Mouse (Mus musculus): ENCODE measurements around the gene Syce1.
A peak's percentile ranks its signal among the peaks of the same experiment; 100 is the strongest.
"Not testable (repeated sequence)": the region's sequence is repeated elsewhere in the genome, so short reads cannot be mapped to it uniquely, and the experiment has no call there.

The Syce1 gene

DNA sequence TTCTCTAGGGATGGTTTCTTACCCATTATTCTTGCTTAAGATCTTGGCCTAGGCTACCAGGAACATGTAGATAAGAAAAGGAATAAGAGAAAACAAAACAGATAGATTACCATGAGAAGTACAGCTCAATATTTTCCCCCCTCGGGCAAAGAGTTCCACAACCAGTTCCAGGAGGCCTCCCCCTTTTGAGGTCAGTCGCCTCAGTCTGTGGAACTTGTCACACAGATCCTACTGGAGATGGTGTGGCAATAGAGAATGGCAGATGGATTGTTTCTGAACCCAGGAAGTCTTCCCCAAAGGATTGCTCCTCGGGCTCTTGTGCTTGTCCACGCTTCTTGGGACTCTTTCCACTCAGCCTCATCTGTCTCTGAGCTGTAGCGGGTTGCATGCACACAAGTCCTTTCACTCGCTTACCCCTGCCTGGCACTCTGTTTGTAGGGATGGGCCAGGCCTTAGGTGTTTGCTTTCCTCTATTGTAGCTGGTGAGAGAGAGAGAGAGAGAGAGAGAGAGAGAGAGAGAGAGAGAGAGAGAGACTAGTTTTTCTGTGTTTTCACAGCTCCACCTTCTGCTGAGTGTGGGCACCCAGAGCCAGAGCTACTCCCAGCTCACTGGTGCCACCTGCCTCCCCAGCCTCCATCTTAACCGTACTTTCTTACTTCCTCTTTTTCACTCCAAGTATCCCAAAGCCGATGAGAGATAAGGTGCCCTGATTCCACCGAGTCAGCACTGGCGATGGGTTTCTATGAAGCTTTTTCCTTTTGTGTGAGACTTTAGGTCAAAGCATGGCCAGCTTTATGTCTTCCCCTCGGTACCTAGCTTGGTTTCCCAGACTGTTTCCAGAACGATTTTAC is 21.5 kb downstream of the Syce1 start:
- DNase-seq (ENCODE audit: low spot score), result no peak

DNA sequence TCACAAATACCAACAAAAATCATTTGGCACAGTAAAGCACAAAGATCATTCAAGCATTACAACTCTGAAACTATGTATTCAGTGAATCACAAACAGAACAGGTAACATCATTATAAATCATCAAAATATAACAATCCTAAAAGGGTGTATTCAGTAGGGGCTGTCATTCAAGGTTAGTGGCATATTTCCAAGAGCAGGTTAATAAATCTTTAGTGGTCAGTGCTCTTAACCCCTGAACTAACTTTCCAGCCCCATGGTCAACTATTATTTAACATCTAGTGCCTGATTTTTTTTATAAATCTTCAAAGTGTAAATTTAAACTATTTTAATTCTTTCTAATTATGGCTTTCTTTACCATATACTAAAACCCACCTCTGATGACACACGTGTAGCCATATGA is 22.3 kb downstream of the Syce1 start:
- not testable (repeated sequence) for DNase-seq (ENCODE audit: low spot score)

DNA sequence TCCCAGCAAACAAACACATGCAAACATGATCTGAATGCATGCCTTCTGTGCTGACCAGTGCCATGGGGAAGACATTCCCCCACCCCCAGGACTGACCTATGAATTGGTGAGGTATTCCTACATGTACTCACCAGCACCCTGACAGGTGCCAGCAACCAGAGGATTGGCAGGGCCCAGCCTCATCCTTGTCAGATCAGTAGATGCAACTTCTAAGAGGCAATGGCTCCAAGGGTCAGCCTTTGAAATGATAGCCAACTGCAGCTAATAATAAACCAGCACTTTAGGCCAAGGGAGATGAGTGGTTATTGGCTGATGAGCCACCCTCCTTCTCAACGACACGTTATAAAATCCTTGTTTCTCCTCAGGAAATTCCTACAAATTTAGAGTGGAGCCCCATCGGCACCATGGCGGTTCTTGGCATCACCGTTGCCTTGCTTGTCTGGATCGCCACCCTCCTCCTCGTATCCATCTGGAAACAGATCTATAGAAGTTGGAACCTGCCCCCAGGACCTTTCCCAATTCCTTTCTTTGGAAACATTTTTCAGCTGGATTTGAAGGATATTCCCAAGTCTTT is 24.1 kb downstream of the Syce1 start, which contains the start of gene Cyp2e1:
TSS of gene Cyp2e1 (plus strand) at position 293 of the 574 bp plus-strand sequence.
- no peak for DNase-seq (ENCODE audit: low spot score)

DNA sequence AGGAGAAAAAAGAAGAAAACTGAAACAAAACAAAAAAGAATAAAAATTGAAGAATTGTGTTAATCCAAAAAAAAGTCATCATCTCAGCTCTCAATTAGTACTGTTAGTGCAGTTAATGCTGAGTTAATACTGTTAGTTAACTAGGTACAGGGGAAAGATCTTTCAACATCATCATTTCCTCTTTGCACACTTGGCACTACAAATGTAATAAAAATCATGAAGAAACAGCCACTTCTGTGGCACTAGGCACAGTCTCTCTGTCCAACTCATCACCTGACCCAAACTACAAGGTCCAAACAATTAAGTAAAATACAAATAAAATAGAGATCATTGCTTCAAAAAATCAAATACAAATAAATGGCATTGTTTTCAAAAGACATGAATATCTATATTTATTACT is 27.0 kb downstream of the Syce1 start:
- no peak for DNase-seq (ENCODE audit: low spot score)

DNA sequence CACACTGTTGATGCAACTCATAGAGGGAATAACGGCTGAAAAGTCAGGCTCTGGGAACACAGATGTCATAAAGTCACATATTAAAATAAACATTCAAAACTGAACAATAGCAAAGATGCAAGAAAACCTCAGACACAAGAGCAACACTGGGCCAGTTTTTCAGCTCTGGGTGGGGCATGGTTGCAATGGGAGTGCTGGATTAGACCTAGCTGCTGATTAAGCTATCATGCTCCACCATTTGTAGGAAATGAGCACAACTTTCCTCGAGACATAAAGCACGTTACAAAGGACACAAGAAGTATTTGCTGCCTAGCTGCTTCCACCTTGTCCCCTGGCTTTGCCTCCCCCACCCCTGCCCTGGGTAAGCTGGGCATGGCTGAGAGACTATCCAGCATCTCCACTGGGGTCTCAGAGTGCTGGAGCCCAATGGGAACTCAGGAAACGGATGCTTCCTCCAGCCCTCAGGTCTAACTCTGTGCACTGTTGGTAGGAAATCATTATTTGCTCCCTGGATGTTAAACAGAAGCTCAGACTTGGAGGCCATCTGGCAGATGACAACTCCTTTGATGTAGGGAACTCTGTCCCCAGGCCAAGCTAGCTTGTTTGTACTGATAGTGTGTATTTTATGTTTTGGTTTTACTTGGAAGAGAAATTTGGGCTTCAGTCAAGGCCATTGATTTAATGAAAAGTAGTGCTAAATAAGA is 31.3 kb downstream of the Syce1 start:
- DNase-seq (ENCODE audit: low spot score), result peak; percentile 24

DNA sequence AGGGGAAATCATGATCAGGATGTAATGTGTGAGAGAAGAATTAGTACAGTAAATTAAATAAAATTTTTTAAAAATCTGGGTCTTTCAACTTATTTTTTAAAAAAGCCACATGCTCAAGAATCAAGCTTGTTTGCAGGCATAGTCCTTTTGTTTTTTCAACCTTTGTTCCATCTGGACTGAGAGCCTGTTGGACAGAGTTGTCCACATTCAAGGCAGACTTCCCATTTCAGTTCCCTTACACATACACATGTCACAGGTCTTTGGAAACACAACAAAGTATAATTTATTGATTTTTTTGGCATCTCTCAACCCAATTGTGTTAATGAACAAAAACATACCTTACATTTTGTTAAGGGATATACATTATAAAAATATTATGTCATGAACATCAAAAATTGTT is 33.1 kb downstream of the Syce1 start:
- no peak for DNase-seq (ENCODE audit: low spot score)

DNA sequence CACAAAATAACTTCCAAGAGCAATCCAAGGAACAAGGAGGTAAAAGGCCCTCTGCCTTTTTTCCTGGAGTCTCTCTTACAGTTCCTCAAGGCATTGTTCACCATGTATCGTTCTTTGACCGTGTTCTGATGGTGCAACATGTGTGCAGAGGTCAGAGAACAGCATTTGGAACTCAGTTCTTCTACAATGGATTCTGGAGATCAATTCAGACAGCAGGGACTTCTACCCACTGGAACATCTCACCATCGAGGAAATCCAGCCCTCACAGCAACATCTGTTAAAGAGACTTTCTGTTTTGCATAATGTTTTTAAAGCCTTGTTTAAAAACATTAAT is 38.9 kb downstream of the Syce1 start:
- no peak for DNase-seq (ENCODE audit: low spot score)

DNA sequence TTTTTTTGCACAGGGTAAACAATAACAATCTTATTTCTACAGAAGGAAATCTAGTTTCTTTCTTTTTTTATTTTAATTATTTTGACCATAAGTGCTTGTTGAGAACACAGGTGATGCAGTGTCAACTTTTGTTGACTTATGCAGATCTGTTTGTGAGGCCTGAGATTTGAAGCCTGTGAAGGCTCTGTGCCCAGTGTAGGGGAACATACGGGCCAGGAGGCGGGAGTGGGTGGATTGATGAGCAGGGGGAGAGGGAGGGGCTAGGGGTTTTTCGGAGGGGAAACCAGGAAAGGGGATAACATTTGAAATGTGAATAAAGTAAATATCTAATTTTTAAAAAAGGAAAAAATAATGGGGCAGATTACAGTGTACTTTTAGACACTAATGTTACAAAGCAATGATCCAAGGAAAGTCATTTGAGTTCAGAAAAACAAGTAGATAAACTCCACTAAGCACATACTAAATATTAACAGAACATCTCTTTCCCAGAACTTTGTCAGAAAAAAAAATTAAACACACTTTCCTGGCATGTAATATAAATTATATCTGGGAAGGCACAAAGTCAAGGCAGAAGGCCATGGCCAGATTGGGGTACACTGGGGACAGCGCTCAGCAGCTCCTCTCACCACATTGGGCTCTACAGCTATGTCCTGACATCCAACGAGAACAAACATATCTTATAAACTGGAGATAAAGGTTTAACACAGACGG is 39.4 kb downstream of the Syce1 start:
- DNase-seq (ENCODE audit: low spot score), result no peak

DNA sequence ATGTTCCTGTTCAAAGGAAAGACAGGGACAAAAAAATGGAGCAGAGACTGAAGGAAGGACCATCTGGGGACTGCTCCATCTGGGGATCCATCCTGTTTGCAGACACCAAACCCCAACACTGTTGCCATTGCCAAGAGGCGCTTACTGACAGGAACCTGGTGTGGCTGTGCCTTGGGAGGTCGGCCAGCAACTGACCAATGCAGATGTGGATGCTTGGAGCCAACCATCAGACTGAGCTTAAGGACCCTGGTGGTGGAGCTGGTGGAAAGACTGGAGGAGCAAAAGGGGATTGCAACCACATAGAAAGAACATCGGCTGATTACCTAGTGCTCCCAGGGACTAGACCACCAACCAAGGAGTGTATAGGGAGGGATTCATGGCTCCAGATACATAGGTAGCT is 40.2 kb downstream of the Syce1 start:
- no peak for DNase-seq (ENCODE audit: low spot score)

DNA sequence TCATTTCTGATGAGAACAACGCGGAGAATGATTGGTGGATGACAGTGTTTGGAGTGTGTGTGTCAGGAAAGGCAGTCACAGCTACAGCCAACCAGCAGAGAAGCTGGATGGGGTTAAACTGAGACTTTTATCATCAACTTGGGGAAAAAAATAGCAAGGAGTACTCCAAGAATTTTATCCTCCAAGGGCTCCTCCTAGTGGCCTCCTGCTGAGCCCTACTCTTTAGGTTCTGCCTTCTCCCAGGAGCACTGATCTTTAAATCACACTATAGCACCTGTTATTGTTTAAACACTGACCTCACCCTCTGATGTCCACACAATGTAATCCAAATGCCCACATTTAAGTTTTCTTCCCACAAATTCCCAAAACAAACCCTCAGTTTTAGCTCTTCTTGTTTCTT is 54.5 kb downstream of the Syce1 start:
- no peak for DNase-seq (ENCODE audit: low spot score)

Measured in layer of hippocampus, adult 11-12 months (tissue).